Mouse (Mus musculus): ENCODE measurements at regions not wholly inside any gene's neighbourhood (a gene's known extent, or its start where the extent isn't known, plus 50 kb on each side); places are given as distances from the start of the nearest gene placed in this dataset.

GRCm38 (mm10) chr14:61737504-61738040 lies 130.3 kb downstream of the Kcnrg start:
- H3K9me3 ChIP-seq (ENCODE audit: low read length) = no peaks in the 10 kb centered on the region
- no peak for TF ChIP-seq CTCF (IDR thresholded peaks at IDR 0.05)
- TF ChIP-seq EP300 (IDR thresholded peaks at IDR 0.05) = no peak
- peak overlapping the region; percentile 34; the same call in 1 of the 2 replicates for H3K4me2 ChIP-seq (replicated peaks; ENCODE audit: low read depth, low read length)
- no peaks in the 10 kb centered on the region for H3K27me3 ChIP-seq (replicated peaks; ENCODE audit: insufficient read depth, low read length)
- 72% methylated on average over 6 of the region's 6 CpGs for WGBS
- ATAC-seq (no peak), DNase-seq (ENCODE audit: low spot score) (no peak)
- H3K4me3 ChIP-seq (ENCODE audit: low read depth, low read length) = no peak overlapping the region
- no peak overlapping the region for H3K27ac ChIP-seq (ENCODE audit: low read length)
- no peaks in the 10 kb centered on the region for H3K4me1 ChIP-seq (ENCODE audit: insufficient read depth, low read depth, low read length)
- no peaks in the 10 kb centered on the region for H3K36me3 ChIP-seq (ENCODE audit: insufficient read depth, low read length)
- H3K9ac ChIP-seq (replicated peaks; ENCODE audit: low read depth) = no peak overlapping the region

- H3K4me1 ChIP-seq (ENCODE audit: insufficient read depth, low read depth, low read length) = no peaks in the 10 kb centered on the region
- H3K4me3 ChIP-seq (ENCODE audit: low read depth, low read length) = no peak overlapping the region
- ATAC-seq (no peak), DNase-seq (ENCODE audit: low spot score) (no peak)
- H3K4me2 ChIP-seq (replicated peaks; ENCODE audit: low read depth, low read length) = no peak overlapping the region
- no peak overlapping the region for H3K9ac ChIP-seq (replicated peaks; ENCODE audit: low read depth)
- no peaks in the 10 kb centered on the region for H3K9me3 ChIP-seq (ENCODE audit: low read length)
- H3K27me3 ChIP-seq (replicated peaks; ENCODE audit: insufficient read depth, low read length) = no peaks in the 10 kb centered on the region
- 91% methylated on average over 1 of the region's 1 CpGs for WGBS
- no peak overlapping the region for H3K27ac ChIP-seq (ENCODE audit: low read length)
- TF ChIP-seq CTCF (IDR thresholded peaks at IDR 0.05) = no peak
- no peak for TF ChIP-seq EP300 (IDR thresholded peaks at IDR 0.05)
- no peaks in the 10 kb centered on the region for H3K36me3 ChIP-seq (ENCODE audit: insufficient read depth, low read length)
These were observed 132.2 kb downstream of the Kcnrg start for GRCm38 (mm10) chr14:61739453-61739852.

GRCm38 (mm10) chr14:61743855-61744408 lies 136.7 kb downstream of the Kcnrg start:
- Histone ChIP-seq H3K4me1 (ENCODE audit: insufficient read depth, low read depth, low read length) (no peaks in the 10 kb centered on the region), H3K27me3 (replicated peaks; ENCODE audit: insufficient read depth, low read length) (no peaks in the 10 kb centered on the region), H3K4me2 (replicated peaks; ENCODE audit: low read depth, low read length) (no peak overlapping the region), H3K9ac (replicated peaks; ENCODE audit: low read depth) (no peak overlapping the region), H3K27ac (ENCODE audit: low read length) (no peak overlapping the region), H3K9me3 (ENCODE audit: low read length) (no peaks in the 10 kb centered on the region), H3K36me3 (ENCODE audit: insufficient read depth, low read length) (no peaks in the 10 kb centered on the region), H3K4me3 (ENCODE audit: low read depth, low read length) (no peak overlapping the region)
- WGBS = 27% methylated on average over 4 of the region's 4 CpGs
- TF ChIP-seq CTCF (IDR thresholded peaks at IDR 0.05) (no peak), EP300 (IDR thresholded peaks at IDR 0.05) (no peak)
- ATAC-seq = 0 out of 2 replicates have a peak, but pooled peaks have one; percentile 19
- peak; percentile 14 for DNase-seq (ENCODE audit: low spot score)

- no peaks in the 10 kb centered on the region for H3K9me3 ChIP-seq (ENCODE audit: low read length)
- TF ChIP-seq EP300 (IDR thresholded peaks at IDR 0.05) (no peak), CTCF (IDR thresholded peaks at IDR 0.05) (no peak)
- H3K4me2 ChIP-seq (replicated peaks; ENCODE audit: low read depth, low read length) = no peak overlapping the region
- H3K4me1 ChIP-seq (ENCODE audit: insufficient read depth, low read depth, low read length) = no peaks in the 10 kb centered on the region
- no peak for ATAC-seq
- H3K27ac ChIP-seq (ENCODE audit: low read length) = no peak overlapping the region
- H3K36me3 ChIP-seq (ENCODE audit: insufficient read depth, low read length) = no peaks in the 10 kb centered on the region
- whole genome bisulfite sequencing = 70% methylated on average over 3 of the region's 3 CpGs
- H3K9ac ChIP-seq (replicated peaks; ENCODE audit: low read depth) = no peak overlapping the region
- no peaks in the 10 kb centered on the region for H3K27me3 ChIP-seq (replicated peaks; ENCODE audit: insufficient read depth, low read length)
- DNase-seq (ENCODE audit: low spot score) = no peak
- H3K4me3 ChIP-seq (ENCODE audit: low read depth, low read length) = no peak overlapping the region
These were observed 146.2 kb downstream of the Kcnrg start for GRCm38 (mm10) chr14:61753421-61753820.

GRCm38 (mm10) chr14:61756651-61757050 lies 149.4 kb downstream of the Kcnrg start:
- no peaks in the 10 kb centered on the region for H3K9me3 ChIP-seq (ENCODE audit: low read length)
- no peak overlapping the region for H3K4me3 ChIP-seq (ENCODE audit: low read depth, low read length)
- H3K27ac ChIP-seq (ENCODE audit: low read length) = no peak overlapping the region
- no peak for ATAC-seq
- 10% methylated on average over 1 of the region's 1 CpGs for WGBS
- TF ChIP-seq CTCF (IDR thresholded peaks at IDR 0.05) = no peak
- TF ChIP-seq EP300 (IDR thresholded peaks at IDR 0.05) = no peak
- no peaks in the 10 kb centered on the region for H3K36me3 ChIP-seq (ENCODE audit: insufficient read depth, low read length)
- no peaks in the 10 kb centered on the region for H3K4me1 ChIP-seq (ENCODE audit: insufficient read depth, low read depth, low read length)
- no peak overlapping the region for H3K4me2 ChIP-seq (replicated peaks; ENCODE audit: low read depth, low read length)
- H3K27me3 ChIP-seq (replicated peaks; ENCODE audit: insufficient read depth, low read length) = no peaks in the 10 kb centered on the region
- H3K9ac ChIP-seq (replicated peaks; ENCODE audit: low read depth) = no peak overlapping the region
- no peak for DNase-seq (ENCODE audit: low spot score)

GRCm38 (mm10) chr14:61757086-61757822 lies 150.0 kb downstream of the Kcnrg start:
- Histone ChIP-seq H3K36me3 (ENCODE audit: insufficient read depth, low read length) (no peaks in the 10 kb centered on the region), H3K9ac (replicated peaks; ENCODE audit: low read depth) (no peak overlapping the region), H3K4me2 (replicated peaks; ENCODE audit: low read depth, low read length) (peak overlapping the region; percentile 32), H3K27ac (ENCODE audit: low read length) (no peak overlapping the region), H3K4me1 (ENCODE audit: insufficient read depth, low read depth, low read length) (no peaks in the 10 kb centered on the region), H3K9me3 (ENCODE audit: low read length) (no peaks in the 10 kb centered on the region), H3K27me3 (replicated peaks; ENCODE audit: insufficient read depth, low read length) (no peaks in the 10 kb centered on the region), H3K4me3 (ENCODE audit: low read depth, low read length) (no peak overlapping the region)
- 11% methylated on average over 14 of the region's 15 CpGs for WGBS
- DNase-seq (ENCODE audit: low spot score) (peak; percentile 85), ATAC-seq (peak; percentile 91)
- TF ChIP-seq CTCF (IDR thresholded peaks at IDR 0.05) = no peak
- no peak for TF ChIP-seq EP300 (IDR thresholded peaks at IDR 0.05)
